Mouse (Mus musculus) midbrain, embryonic 16.5 days (tissue): Measurements from ENCODE around the gene Ryr2. TPM values are rescaled to one million over a fixed set of nuclear protein-coding genes. Genes with fewer than 3 reads are reported as not detected.

ENCODE experiments used
- ATAC-seq: fragments of 200-750 bp; cut with Nextera tagmentation; 2 replicates; pipeline ENCODE4 v1.8.0; 2017; ENCODE audit warnings: moderate TSS enrichment
- H3K27ac ChIP-seq: fragments of 300-500 bp; sonication (generic); 2 replicates; pipeline ENCODE4 v1.5.1; 2014; ENCODE audit warnings: mild to moderate bottlenecking, low read length, mixed read lengths
- H3K27me3 ChIP-seq: fragments of 300-500 bp; sonication (generic); 2 replicates; pipeline ENCODE4 v1.6.1; 2014; ENCODE audit warnings: low read depth, low read length, mixed read lengths; ENCODE audit not compliant: control insufficient read depth, insufficient read depth
- H3K36me3 ChIP-seq: fragments of 300-500 bp; sonication (generic); 2 replicates; pipeline ENCODE4 v1.6.1; 2014; ENCODE audit warnings: mild to moderate bottlenecking, low read length, moderate library complexity, mixed read lengths; ENCODE audit not compliant: control insufficient read depth, insufficient read depth
- H3K4me1 ChIP-seq: fragments of 300-500 bp; sonication (generic); 2 replicates; pipeline ENCODE4 v1.6.1; 2014; ENCODE audit warnings: mild to moderate bottlenecking, low read length, mixed read lengths; ENCODE audit not compliant: control insufficient read depth, insufficient read depth
- H3K4me2 ChIP-seq: fragments of 300-500 bp; sonication (generic); 2 replicates; pipeline ENCODE4 v1.6.1; 2014; ENCODE audit warnings: mild to moderate bottlenecking, low read length, mixed read lengths
- H3K4me3 ChIP-seq: fragments of 300-500 bp; sonication (generic); 2 replicates; pipeline ENCODE4 v1.5.1; 2014; ENCODE audit warnings: low read depth, mild to moderate bottlenecking, low read length, moderate library complexity, mixed read lengths
- H3K9ac ChIP-seq: fragments of 300-500 bp; sonication (generic); 2 replicates; pipeline ENCODE4 v1.6.1; 2014; ENCODE audit warnings: low read depth, low read length, mixed read lengths
- H3K9me3 ChIP-seq: fragments of 300-500 bp; sonication (generic); replicated peaks from 2 replicates; pipeline ENCODE4 v1.6.1; 2014; ENCODE audit warnings: mild to moderate bottlenecking, low read length, mixed read lengths; ENCODE audit not compliant: control insufficient read depth, poor library complexity, severe bottlenecking
- WGBS: fragments of 180-500 bp; shearing (Covaris S2); extraction: QIAGEN DNeasy Blood & Tissue Kit; methylation state at CpG from one replicate; pipeline ENCODE4 v1.1.7; 2014; 5-methylcytosine and 5-hydroxymethylcytosine counted together
- polyA plus RNA-seq: library from polyadenylated mRNA; unstranded; fragments of >200 nt; fragmentation: Nextera tagmentation; extraction: Ambion mirVana; gene quantifications from 2 replicates; pipeline ENCODE4 v1.2.1, GENCODE M21; 2015

Gene Ryr2
- polyA plus RNA-seq, 1 experiment from 2014 or later: 3.5 TPM

- Histone ChIP-seq H3K27ac (no peak overlapping the region), H3K36me3 (no peaks in the 10 kb centered on the region), H3K27me3 (no peaks in the 10 kb centered on the region), H3K9ac (no peak overlapping the region), H3K9me3 (no peaks in the 10 kb centered on the region), H3K4me3 (no peak overlapping the region), H3K4me1 (no peaks in the 10 kb centered on the region), H3K4me2 (no peak overlapping the region)
- WGBS: 89% methylated on average over 4 of the region's 4 CpGs
- ATAC-seq: no peak
These were observed 27.2 kb downstream of the Ryr2 start for GRCm38 (mm10) chr13:12079536-12079935.

GRCm38 (mm10) chr13:12074897-12075296 lies 31.8 kb downstream of the Ryr2 start:
- Histone ChIP-seq H3K27me3 (no peaks in the 10 kb centered on the region), H3K4me2 (no peak overlapping the region), H3K27ac (no peak overlapping the region), H3K9me3 (no peaks in the 10 kb centered on the region), H3K4me3 (no peak overlapping the region), H3K9ac (no peak overlapping the region), H3K4me1 (peaks cover 5% of the 10 kb centered on the region; the same call in 1 of the 2 replicates), H3K36me3 (no peaks in the 10 kb centered on the region)
- 87% methylated on average over 6 of the region's 6 CpGs for WGBS
- ATAC-seq: no peak

GRCm38 (mm10) chr13:12072571-12072970 lies 34.2 kb downstream of the Ryr2 start:
- H3K27ac ChIP-seq: no peak overlapping the region
- 49% methylated on average over 7 of the region's 7 CpGs for WGBS
- H3K36me3 ChIP-seq: no peaks in the 10 kb centered on the region
- peaks cover 5% of the 10 kb centered on the region; the same call in 1 of the 2 replicates for H3K4me1 ChIP-seq
- no peaks in the 10 kb centered on the region for H3K9me3 ChIP-seq
- no peak overlapping the region for H3K4me2 ChIP-seq
- H3K4me3 ChIP-seq: no peak overlapping the region
- H3K9ac ChIP-seq: no peak overlapping the region
- peak; percentile 38; the same call in 1 of the 2 replicates for ATAC-seq
- H3K27me3 ChIP-seq: no peaks in the 10 kb centered on the region

- peak; percentile 61 for ATAC-seq
- no peak overlapping the region for H3K9ac ChIP-seq
- no peaks in the 10 kb centered on the region for H3K27me3 ChIP-seq
- H3K4me3 ChIP-seq: no peak overlapping the region
- peaks cover 5% of the 10 kb centered on the region; the same call in 1 of the 2 replicates for H3K4me1 ChIP-seq
- WGBS: 18% methylated on average over 3 of the region's 3 CpGs
- H3K9me3 ChIP-seq: no peaks in the 10 kb centered on the region
- no peaks in the 10 kb centered on the region for H3K36me3 ChIP-seq
- no peak overlapping the region for H3K4me2 ChIP-seq
- H3K27ac ChIP-seq: no peak overlapping the region
These were observed 34.6 kb downstream of the Ryr2 start for GRCm38 (mm10) chr13:12072112-12072511.

GRCm38 (mm10) chr13:12070157-12071129 lies 36.3 kb downstream of the Ryr2 start:
- no peaks in the 10 kb centered on the region for H3K9me3 ChIP-seq

GRCm38 (mm10) chr13:12064576-12064975 lies 42.2 kb downstream of the Ryr2 start:
- WGBS: 91% methylated on average over 4 of the region's 4 CpGs
- Histone ChIP-seq H3K9ac (no peak overlapping the region), H3K27me3 (no peaks in the 10 kb centered on the region), H3K4me1 (no peaks in the 10 kb centered on the region), H3K36me3 (no peaks in the 10 kb centered on the region), H3K4me2 (no peak overlapping the region), H3K4me3 (no peak overlapping the region), H3K9me3 (no peaks in the 10 kb centered on the region), H3K27ac (no peak overlapping the region)
- no peak for ATAC-seq

More at GRCm38 (mm10) chr13:12070157-12071129, 36.3 kb downstream of the Ryr2 start:
- Histone ChIP-seq H3K36me3 (no peaks in the 10 kb centered on the region), H3K27me3 (no peaks in the 10 kb centered on the region), H3K27ac (no peak overlapping the region), H3K4me3 (no peak overlapping the region), H3K4me1 (peaks cover 5% of the 10 kb centered on the region; the same call in 1 of the 2 replicates), H3K4me2 (no peak overlapping the region), H3K9ac (no peak overlapping the region)
- no peak for ATAC-seq
- WGBS: 78% methylated on average over 14 of the region's 14 CpGs

GRCm38 (mm10) chr13:12063561-12063960 lies 43.2 kb downstream of the Ryr2 start:
- Histone ChIP-seq H3K27me3 (no peaks in the 10 kb centered on the region), H3K27ac (no peak overlapping the region), H3K9me3 (no peaks in the 10 kb centered on the region), H3K4me1 (no peaks in the 10 kb centered on the region), H3K4me3 (no peak overlapping the region), H3K36me3 (no peaks in the 10 kb centered on the region), H3K9ac (no peak overlapping the region), H3K4me2 (no peak overlapping the region)
- WGBS: 72% methylated on average over 4 of the region's 4 CpGs
- no peak for ATAC-seq

- Histone ChIP-seq H3K36me3 (no peaks in the 10 kb centered on the region), H3K9ac (no peak overlapping the region), H3K27me3 (no peaks in the 10 kb centered on the region), H3K4me1 (no peaks in the 10 kb centered on the region), H3K27ac (no peak overlapping the region), H3K4me3 (no peak overlapping the region), H3K4me2 (no peak overlapping the region), H3K9me3 (peaks cover 3% of the 10 kb centered on the region; the same call in 1 of the 2 replicates)
- 70% methylated on average over 8 of the region's 8 CpGs for WGBS
- peak; percentile 41; the same call in 1 of the 2 replicates for ATAC-seq
These were observed 49.4 kb downstream of the Ryr2 start for GRCm38 (mm10) chr13:12057357-12057771.

- no peaks in the 10 kb centered on the region for H3K36me3 ChIP-seq
- no peak for ATAC-seq
- no peak overlapping the region for H3K4me3 ChIP-seq
- peaks cover 3% of the 10 kb centered on the region; the same call in 1 of the 2 replicates for H3K9me3 ChIP-seq
- H3K9ac ChIP-seq: no peak overlapping the region
- H3K27me3 ChIP-seq: no peaks in the 10 kb centered on the region
- H3K4me2 ChIP-seq: no peak overlapping the region
- 87% methylated on average over 1 of the region's 1 CpGs for WGBS
- H3K4me1 ChIP-seq: no peaks in the 10 kb centered on the region
- no peak overlapping the region for H3K27ac ChIP-seq
These were observed 50.8 kb downstream of the Ryr2 start for GRCm38 (mm10) chr13:12055913-12056312.
